Mouse (Mus musculus): ENCODE data around the gene Psd.

DNA sequence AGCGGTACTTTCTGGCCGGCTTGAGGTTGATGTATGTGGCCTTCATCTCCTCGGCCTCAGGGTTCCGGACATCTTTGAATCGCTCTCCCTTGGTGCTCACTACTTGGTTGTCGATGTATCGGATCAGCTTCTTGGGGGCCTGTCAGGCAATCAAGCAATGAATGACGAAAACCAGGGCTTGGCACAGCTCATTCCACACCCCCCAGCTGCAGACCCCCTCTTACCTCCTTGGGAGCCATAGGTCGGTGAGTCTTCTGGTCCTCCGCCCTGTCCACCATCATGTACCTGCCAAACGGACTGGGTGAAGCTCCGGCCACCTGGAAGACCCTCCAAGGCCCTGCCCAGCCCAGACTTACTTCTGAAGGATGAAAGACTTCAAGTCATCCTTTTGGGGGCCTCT is 3.7 kb upstream of the Psd start:
- TF ChIP-seq CTCF (IDR thresholded peaks at IDR 0.05; ENCODE audit: low read depth, low read length) (no peak), POLR2A (IDR thresholded peaks at IDR 0.05; ENCODE audit: extremely low read depth, insufficient read depth, low read length) (no peak)

Measured in liver, adult 2 months (tissue).